Mouse (Mus musculus): ENCODE measurements around the gene Flt3l. TPM values are rescaled to one million over a fixed set of nuclear protein-coding genes. Genes with fewer than 3 reads are reported as not detected.
"Not testable (repeated sequence)": the region's sequence is repeated elsewhere in the genome, so short reads cannot be mapped to it uniquely, and the experiment has no call there.

Gene Flt3l
- polyA plus RNA-seq, 1 experiment from 2014 or later: 2.7 TPM

DNA sequence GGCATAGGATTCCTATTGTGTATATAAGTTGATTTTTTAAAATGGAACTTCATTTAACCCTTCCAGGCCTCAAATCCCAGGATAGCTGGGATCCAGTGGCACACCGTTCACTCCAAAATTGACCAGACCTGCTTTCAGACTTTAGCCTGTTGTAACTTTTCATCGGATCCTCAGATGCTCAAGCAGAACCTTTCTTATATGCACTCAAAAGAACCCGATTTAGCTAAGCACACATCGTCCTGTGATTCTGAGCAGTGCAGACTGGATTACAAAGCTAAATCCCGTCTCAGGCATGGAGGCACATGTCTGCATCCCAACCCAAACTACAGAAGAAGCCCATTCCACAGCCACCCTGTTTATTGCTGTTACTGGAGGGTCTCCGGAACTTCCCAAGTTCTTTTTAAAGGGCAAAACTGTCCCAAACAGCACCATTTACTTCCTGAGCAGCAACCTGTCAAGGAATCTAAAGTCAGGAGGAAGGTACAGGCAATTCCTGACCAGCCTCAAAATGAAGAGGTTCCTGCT lies 8.5 kb downstream of the Flt3l start:
- peak overlapping the region; percentile 90 for H3K4me3 ChIP-seq

GRCm38 (mm10) chr7:45126844-45127699 lies 9.2 kb downstream of the Flt3l start:
- Histone ChIP-seq H3K27ac (peak overlapping the region; percentile 91), H3K4me2 (peak overlapping the region; percentile 69), H3K4me3 (peak overlapping the region; percentile 90), H3K9ac (peak overlapping the region; percentile 96), H3K9me3 (no peaks in the 10 kb centered on the region), H3K36me3 (peaks cover 37% of the 10 kb centered on the region), H3K27me3 (no peaks in the 10 kb centered on the region), H3K4me1 (peaks cover 51% of the 10 kb centered on the region)
- 34% methylated on average over 21 of the region's 21 CpGs for WGBS
- no peak for ATAC-seq (ENCODE audit: insufficient number of reproducible peaks, low FRiP score, low TSS enrichment, low read depth)

More for the DNA sequence above, 8.5 kb downstream of the Flt3l start:
- no peaks in the 10 kb centered on the region for H3K27me3 ChIP-seq
- no peaks in the 10 kb centered on the region for H3K9me3 ChIP-seq
- peaks cover 31% of the 10 kb centered on the region for H3K36me3 ChIP-seq
- peak overlapping the region; percentile 69 for H3K4me2 ChIP-seq
- ATAC-seq (ENCODE audit: insufficient number of reproducible peaks, low FRiP score, low TSS enrichment, low read depth): no peak
- H3K9ac ChIP-seq: peak overlapping the region; percentile 96
- H3K27ac ChIP-seq: peak overlapping the region; percentile 91
- WGBS: 1% methylated on average over 6 of the region's 6 CpGs
- H3K4me1 ChIP-seq: peaks cover 45% of the 10 kb centered on the region

DNA sequence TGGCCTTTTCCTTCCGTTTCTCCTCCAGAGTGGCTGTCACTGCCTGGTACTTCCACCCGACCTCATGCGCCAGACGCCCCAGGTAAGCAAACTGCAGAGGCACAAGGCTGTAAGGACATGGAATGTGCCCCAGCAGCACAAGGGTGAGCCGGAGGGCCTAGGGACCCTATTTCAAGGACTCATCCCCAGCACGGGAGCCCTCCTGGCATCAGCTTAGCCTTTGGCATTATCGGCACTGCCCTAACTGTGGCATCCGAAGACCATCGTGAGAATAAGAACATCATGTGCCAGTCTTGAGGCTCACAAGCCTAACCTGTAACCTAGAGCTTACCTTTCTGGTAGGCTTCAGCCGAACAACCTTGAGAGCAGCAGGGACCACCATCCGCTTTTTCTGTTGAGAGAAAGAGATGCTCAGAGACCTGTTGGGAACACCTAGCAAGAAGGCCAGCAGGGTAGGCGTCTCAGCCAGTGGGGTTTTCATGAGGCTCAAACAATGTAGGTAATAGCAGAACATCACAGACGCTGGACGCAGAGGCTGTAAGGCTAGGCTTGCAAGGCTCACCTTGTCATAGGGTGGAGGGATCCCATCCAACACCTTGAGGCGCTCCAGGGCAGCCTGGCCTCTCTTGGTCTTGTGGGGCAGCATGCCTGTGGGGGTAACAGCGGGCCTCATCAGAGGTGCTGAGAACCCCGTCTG lies 9.9 kb downstream of the Flt3l start:
- Histone ChIP-seq H3K4me1 (peaks cover 59% of the 10 kb centered on the region), H3K9me3 (no peaks in the 10 kb centered on the region), H3K27me3 (no peaks in the 10 kb centered on the region), H3K9ac (peak overlapping the region; percentile 96; the same call in 1 of the 2 replicates), H3K4me2 (peak overlapping the region; percentile 69), H3K4me3 (peak overlapping the region; percentile 90), H3K36me3 (peaks cover 45% of the 10 kb centered on the region), H3K27ac (peak overlapping the region; percentile 91)
- WGBS: 70% methylated on average over 17 of the region's 17 CpGs
- ATAC-seq (ENCODE audit: insufficient number of reproducible peaks, low FRiP score, low TSS enrichment, low read depth): no peak

DNA sequence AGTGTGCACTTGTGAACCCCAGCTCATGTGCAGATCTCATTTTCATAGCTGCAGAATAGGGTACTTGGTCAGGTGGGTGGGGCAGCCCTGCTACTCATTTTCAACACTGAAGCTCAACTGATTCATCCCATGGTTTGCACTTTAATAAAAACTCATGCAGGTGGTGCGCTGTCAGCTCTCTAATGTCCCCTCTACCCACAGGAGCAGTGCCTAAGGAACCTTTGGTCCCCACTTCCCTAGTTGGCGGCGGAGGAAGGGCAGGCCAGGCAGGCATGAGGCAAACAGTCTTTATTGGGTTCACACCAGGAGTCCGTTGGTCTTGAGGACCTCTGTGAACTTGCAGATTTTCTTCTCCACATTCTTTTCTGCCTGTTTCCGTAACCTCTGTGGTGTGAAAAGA lies 10.6 kb downstream of the Flt3l start:
- Histone ChIP-seq H3K4me2 (peak overlapping the region; percentile 20; the same call in 1 of the 2 replicates), H3K4me1 (peaks cover 63% of the 10 kb centered on the region), H3K27ac (peak overlapping the region; percentile 91; the same call in 1 of the 2 replicates), H3K36me3 (peaks cover 51% of the 10 kb centered on the region)
- not testable (repeated sequence) for H3K9me3 ChIP-seq; H3K9ac ChIP-seq; H3K4me3 ChIP-seq; H3K27me3 ChIP-seq; ATAC-seq (ENCODE audit: insufficient number of reproducible peaks, low FRiP score, low TSS enrichment, low read depth)
- 61% methylated on average over 5 of the region's 5 CpGs for WGBS

- no peak overlapping the region for H3K9ac ChIP-seq
- peak overlapping the region; percentile 38; the same call in 1 of the 2 replicates for H3K4me2 ChIP-seq
- H3K4me1 ChIP-seq: peaks cover 63% of the 10 kb centered on the region
- ATAC-seq (ENCODE audit: insufficient number of reproducible peaks, low FRiP score, low TSS enrichment, low read depth): no peak
- no peaks in the 10 kb centered on the region for H3K9me3 ChIP-seq
- H3K4me3 ChIP-seq: peak overlapping the region; percentile 89; the same call in 1 of the 2 replicates
- H3K27me3 ChIP-seq: no peaks in the 10 kb centered on the region
- peak overlapping the region; percentile 89 for H3K27ac ChIP-seq
- H3K36me3 ChIP-seq: peaks cover 56% of the 10 kb centered on the region
- 15% methylated on average over 7 of the region's 7 CpGs for WGBS
Observed at GRCm38 (mm10) chr7:45125144-45125600, 11.1 kb downstream of the Flt3l start.

DNA sequence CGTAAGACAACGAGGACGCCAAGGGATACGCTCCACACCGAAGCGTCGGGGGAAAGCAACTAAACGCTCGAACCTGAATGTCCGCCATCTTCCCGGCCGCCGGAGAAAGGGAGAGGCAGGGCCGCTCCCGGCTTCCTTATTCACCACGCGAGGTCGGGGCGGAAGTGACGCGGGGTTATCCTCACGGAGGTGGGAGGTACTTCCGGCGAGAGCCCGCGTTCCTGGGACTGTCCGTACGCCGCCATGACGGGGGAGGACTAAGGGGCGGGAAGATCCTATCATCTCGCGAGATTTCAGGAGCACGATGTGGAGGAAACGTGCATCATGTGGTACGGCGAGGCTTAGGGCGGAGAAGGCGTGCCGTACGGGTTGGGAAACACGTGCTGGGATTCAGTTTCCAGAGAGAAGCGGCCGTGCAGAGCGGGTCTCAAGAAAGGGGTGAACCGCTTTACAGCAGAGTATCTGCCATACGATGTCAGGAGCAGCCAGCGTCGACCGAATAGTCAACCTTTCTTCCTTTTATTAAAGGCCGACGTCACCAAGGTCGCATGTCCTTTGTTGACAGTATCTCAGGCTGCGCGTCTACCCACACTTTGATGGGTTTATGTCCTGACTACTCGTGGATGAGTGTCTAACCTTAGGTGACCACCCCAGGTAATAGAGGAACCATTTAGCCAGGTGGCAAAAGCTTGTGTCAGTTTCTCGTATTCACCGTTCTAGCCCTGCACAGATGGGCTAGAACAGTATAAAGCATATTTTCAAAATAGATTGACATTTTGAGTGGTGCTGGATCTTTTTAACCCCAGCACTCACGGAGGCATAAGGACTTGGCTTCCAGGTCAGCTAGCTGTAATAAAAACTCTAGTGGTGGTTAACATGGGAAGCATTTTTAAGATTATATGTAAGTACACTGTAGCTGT lies 11.7 kb downstream of the Flt3l start, which contains the start of gene Rps11:
Gene Rps11 (minus strand): TSS at position 216 of the 920 bp plus-strand sequence.
- peaks cover 63% of the 10 kb centered on the region for H3K36me3 ChIP-seq
- H3K4me1 ChIP-seq: peaks cover 58% of the 10 kb centered on the region
- peak; percentile 83 for ATAC-seq (ENCODE audit: insufficient number of reproducible peaks, low FRiP score, low TSS enrichment, low read depth)
- H3K9ac ChIP-seq: peak within 1 kb of the TSS; percentile 95
- WGBS: under 1% methylated on average over 59 of the region's 59 CpGs
- H3K4me3 ChIP-seq: peak within 1 kb of the TSS; percentile 89
- H3K9me3 ChIP-seq: no peaks in the 10 kb centered on the region
- H3K27ac ChIP-seq: peak within 1 kb of the TSS; percentile 89
- peak within 1 kb of the TSS; percentile 67 for H3K4me2 ChIP-seq
- no peaks in the 10 kb centered on the region for H3K27me3 ChIP-seq

GRCm38 (mm10) chr7:45123186-45123570 lies 13.1 kb downstream of the Flt3l start:
- no peak for ATAC-seq (ENCODE audit: insufficient number of reproducible peaks, low FRiP score, low TSS enrichment, low read depth)
- H3K9ac ChIP-seq: peak overlapping the region; percentile 95
- peak overlapping the region; percentile 67 for H3K4me2 ChIP-seq
- H3K36me3 ChIP-seq: peaks cover 69% of the 10 kb centered on the region
- H3K4me1 ChIP-seq: peaks cover 54% of the 10 kb centered on the region
- WGBS: 15% methylated on average over 12 of the region's 12 CpGs
- no peaks in the 10 kb centered on the region for H3K27me3 ChIP-seq
- H3K4me3 ChIP-seq: peak overlapping the region; percentile 89
- H3K27ac ChIP-seq: peak overlapping the region; percentile 89
- no peaks in the 10 kb centered on the region for H3K9me3 ChIP-seq

GRCm38 (mm10) chr7:45122561-45123185 lies 13.6 kb downstream of the Flt3l start:
- 78% methylated on average over 15 of the region's 15 CpGs for WGBS
- Histone ChIP-seq H3K9me3 (no peaks in the 10 kb centered on the region), H3K4me1 (peaks cover 54% of the 10 kb centered on the region), H3K4me3 (peak overlapping the region; percentile 89), H3K27ac (peak overlapping the region; percentile 89), H3K4me2 (peak overlapping the region; percentile 67), H3K27me3 (no peaks in the 10 kb centered on the region), H3K36me3 (peaks cover 69% of the 10 kb centered on the region), H3K9ac (peak overlapping the region; percentile 95; the same call in 1 of the 2 replicates)
- no peak for ATAC-seq (ENCODE audit: insufficient number of reproducible peaks, low FRiP score, low TSS enrichment, low read depth)

DNA sequence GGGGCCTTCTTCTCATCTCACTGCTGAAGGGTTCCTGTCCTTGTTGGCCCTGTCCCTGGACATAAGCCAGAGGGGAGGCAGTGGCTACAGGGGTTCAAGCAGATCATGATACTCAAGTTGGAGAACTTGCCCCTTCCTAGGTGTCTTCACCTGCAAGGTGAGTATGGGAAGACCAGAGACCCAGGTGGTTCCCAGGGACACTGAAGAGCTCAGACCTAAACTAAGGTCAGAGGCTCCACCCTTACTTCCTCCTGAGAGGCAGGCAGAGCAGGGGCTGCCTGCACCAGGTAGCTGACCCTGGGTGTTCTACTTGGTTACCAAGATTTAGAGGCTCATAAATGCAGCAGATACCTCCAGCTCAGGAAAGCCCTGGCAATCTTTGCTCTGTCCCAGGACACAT lies 14.3 kb downstream of the Flt3l start:
- Histone ChIP-seq H3K4me2 (no peak overlapping the region), H3K27ac (no peak overlapping the region; the same call in 1 of the 2 replicates), H3K27me3 (no peaks in the 10 kb centered on the region), H3K4me1 (peaks cover 48% of the 10 kb centered on the region), H3K9ac (peak overlapping the region; percentile 21; the same call in 1 of the 2 replicates), H3K9me3 (no peaks in the 10 kb centered on the region), H3K4me3 (no peak overlapping the region), H3K36me3 (peaks cover 63% of the 10 kb centered on the region)
- no peak for ATAC-seq (ENCODE audit: insufficient number of reproducible peaks, low FRiP score, low TSS enrichment, low read depth)

- Histone ChIP-seq H3K4me3 (no peak overlapping the region), H3K9me3 (no peaks in the 10 kb centered on the region), H3K9ac (0 out of 2 replicates have a peak overlapping the region, but pooled peaks have one; percentile 21), H3K4me2 (no peak overlapping the region), H3K27me3 (no peaks in the 10 kb centered on the region), H3K4me1 (peaks cover 43% of the 10 kb centered on the region), H3K36me3 (peaks cover 58% of the 10 kb centered on the region), H3K27ac (no peak overlapping the region; the same call in 1 of the 2 replicates)
- no peak for ATAC-seq (ENCODE audit: insufficient number of reproducible peaks, low FRiP score, low TSS enrichment, low read depth)
- 54% methylated on average over 8 of the region's 8 CpGs for WGBS
Observed at GRCm38 (mm10) chr7:45121404-45121803, 14.8 kb downstream of the Flt3l start.

Measured in limb, embryonic 15.5 days (tissue).